Mouse (Mus musculus) bone marrow macrophage, adult 2 months (primary cell): ENCODE results near the gene Slc35e2.

Experiments used
- CTCF ChIP-seq: IDR thresholded peaks from 2 replicates; pipeline ENCODE4 v1.5.1; 2012; ENCODE audit warnings: low read depth, mild to moderate bottlenecking, low read length, moderate library complexity
- POLR2A ChIP-seq: IDR thresholded peaks from 2 replicates; pipeline ENCODE4 v1.6.1; 2012; ENCODE audit warnings: mild to moderate bottlenecking, low read depth, low read length, borderline replicate concordance

GRCm38 (mm10) chr4:155573155-155573554 lies 28.1 kb upstream of the Slc35e2 start:
- TF ChIP-seq CTCF: no peak
- no peak for TF ChIP-seq POLR2A
